Mouse (Mus musculus) limb, embryonic 10.5 days (tissue): ENCODE data around the gene Arfip1. TPM values are rescaled to one million over a fixed set of nuclear protein-coding genes. Genes with fewer than 3 reads are reported as not detected.

Source experiments
- DNase-seq: peaks from one replicate; pipeline ENCODE4 v3.0.0-alpha.2; 2017; ENCODE audit warnings: low spot score
- H3K27ac ChIP-seq: fragments of 300-500 bp; sonication (generic); 2 replicates; pipeline ENCODE4 v1.5.1; 2016; ENCODE audit warnings: mild to moderate bottlenecking
- H3K27me3 ChIP-seq: fragments of 300-500 bp; sonication (generic); 2 replicates; pipeline ENCODE4 v1.6.1; 2016; ENCODE audit warnings: low read depth, mild to moderate bottlenecking; ENCODE audit not compliant: poor library complexity, severe bottlenecking
- H3K36me3 ChIP-seq: fragments of 300-500 bp; sonication (generic); 2 replicates; pipeline ENCODE4 v1.6.1; 2016; ENCODE audit warnings: mild to moderate bottlenecking, moderate library complexity
- H3K4me1 ChIP-seq: fragments of 300-500 bp; sonication (generic); 2 replicates; pipeline ENCODE4 v1.6.1; 2016
- H3K4me3 ChIP-seq: fragments of 300-500 bp; sonication (generic); 2 replicates; pipeline ENCODE4 v1.5.1; 2016; ENCODE audit warnings: mild to moderate bottlenecking, moderate library complexity
- H3K9me3 ChIP-seq: fragments of 300-500 bp; sonication (generic); replicated peaks from 2 replicates; pipeline ENCODE4 v1.6.1; 2016; ENCODE audit warnings: mild to moderate bottlenecking
- WGBS: fragments of 180-500 bp; shearing (Covaris S2); methylation state at CpG from one replicate; pipeline ENCODE4 v1.1.7; 2016; 5-methylcytosine and 5-hydroxymethylcytosine counted together
- polyA plus RNA-seq: library from polyadenylated mRNA; unstranded; fragments of >200 nt; fragmentation: Nextera tagmentation; extraction: Ambion mirVana; gene quantifications from 2 replicates; pipeline ENCODE4 v1.2.1, GENCODE M21; 2016

Gene Arfip1
- polyA plus RNA-seq, 1 experiment from 2014 or later, result 30.3 TPM

GRCm38 (mm10) chr3:84504291-84504690 is 78.1 kb downstream of the Arfip1 start:
- WGBS, result 94% methylated on average over 8 of the region's 8 CpGs
- H3K9me3 ChIP-seq, result no peaks in the 10 kb centered on the region
- H3K36me3 ChIP-seq, result peaks cover 9% of the 10 kb centered on the region; the same call in 1 of the 2 replicates
- peaks cover 19% of the 10 kb centered on the region for H3K4me1 ChIP-seq
- no peak for DNase-seq
- no peaks in the 10 kb centered on the region for H3K27me3 ChIP-seq
- no peak overlapping the region for H3K27ac ChIP-seq
- H3K4me3 ChIP-seq, result no peak overlapping the region

DNA sequence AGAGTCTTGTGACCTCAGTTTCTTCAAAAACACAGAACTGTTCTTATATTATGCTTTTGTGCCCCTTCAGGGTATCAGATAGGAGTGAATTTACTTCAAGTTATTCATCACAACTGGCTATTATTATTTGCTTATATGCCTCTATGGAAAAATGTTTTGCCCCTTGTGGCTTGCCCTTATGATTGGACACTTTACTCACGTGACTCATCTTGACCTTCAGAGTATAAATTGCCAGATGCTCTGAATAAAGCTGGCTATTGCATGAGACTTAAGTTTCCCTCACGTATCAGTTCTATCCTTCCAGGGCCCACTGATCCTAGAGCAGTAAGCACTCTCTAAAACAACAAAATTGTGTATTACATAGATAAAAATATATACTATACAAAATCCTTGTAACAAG is 80.3 kb downstream of the Arfip1 start:
- WGBS, result 82% methylated on average over 2 of the region's 2 CpGs
- DNase-seq, result no peak
- Histone ChIP-seq H3K27me3 (no peaks in the 10 kb centered on the region), H3K36me3 (peaks cover 9% of the 10 kb centered on the region; the same call in 1 of the 2 replicates), H3K4me1 (peaks cover 21% of the 10 kb centered on the region), H3K4me3 (no peak overlapping the region), H3K9me3 (no peaks in the 10 kb centered on the region), H3K27ac (no peak overlapping the region)

GRCm38 (mm10) chr3:84500491-84500890 is 81.9 kb downstream of the Arfip1 start:
- peak overlapping the region; percentile 46; the same call in 1 of the 2 replicates for H3K27ac ChIP-seq
- peaks cover 11% of the 10 kb centered on the region; the same call in 1 of the 2 replicates for H3K36me3 ChIP-seq
- H3K27me3 ChIP-seq, result no peaks in the 10 kb centered on the region
- no peak for DNase-seq
- H3K4me3 ChIP-seq, result no peak overlapping the region
- no peaks in the 10 kb centered on the region for H3K9me3 ChIP-seq
- WGBS, result 86% methylated on average over 10 of the region's 10 CpGs
- peaks cover 21% of the 10 kb centered on the region for H3K4me1 ChIP-seq

- WGBS, result 63% methylated on average over 11 of the region's 11 CpGs
- no peak for DNase-seq
These were observed 84.7 kb downstream of the Arfip1 start for GRCm38 (mm10) chr3:84497718-84498117.

GRCm38 (mm10) chr3:84492657-84493056 is 89.8 kb downstream of the Arfip1 start:
- 96% methylated on average over 8 of the region's 8 CpGs for WGBS
- Histone ChIP-seq H3K4me3 (no peak overlapping the region), H3K27ac (no peak overlapping the region), H3K4me1 (peaks cover under 1% of the 10 kb centered on the region; the same call in 1 of the 2 replicates), H3K36me3 (peaks cover 10% of the 10 kb centered on the region; the same call in 1 of the 2 replicates), H3K27me3 (no peaks in the 10 kb centered on the region), H3K9me3 (no peaks in the 10 kb centered on the region)
- no peak for DNase-seq

More at GRCm38 (mm10) chr3:84497718-84498117, 84.7 kb downstream of the Arfip1 start:
- no peak overlapping the region for H3K4me3 ChIP-seq
- peaks cover 7% of the 10 kb centered on the region; the same call in 1 of the 2 replicates for H3K36me3 ChIP-seq
- H3K27ac ChIP-seq, result no peak overlapping the region
- H3K27me3 ChIP-seq, result no peaks in the 10 kb centered on the region
- H3K4me1 ChIP-seq, result peaks cover 21% of the 10 kb centered on the region
- H3K9me3 ChIP-seq, result no peaks in the 10 kb centered on the region

DNA sequence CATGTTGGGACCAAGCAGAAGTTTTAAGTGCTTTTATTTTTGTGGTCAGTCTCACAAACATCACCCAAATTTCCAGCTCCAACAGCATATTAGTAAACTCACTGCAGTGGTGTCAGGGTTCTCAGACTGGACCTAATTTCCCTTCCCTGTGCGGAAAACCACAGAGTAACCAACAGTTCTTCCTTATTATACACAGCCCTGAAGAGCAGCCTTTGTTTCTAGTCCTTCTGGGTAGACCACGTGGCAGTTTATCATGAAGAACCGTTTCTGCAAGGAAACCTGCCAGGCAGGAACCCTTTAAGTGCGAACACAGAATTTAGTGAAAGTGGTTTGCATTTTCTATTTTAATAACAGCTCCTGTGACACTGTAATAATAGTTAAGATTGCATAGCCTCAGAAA is 90.3 kb downstream of the Arfip1 start:
- DNase-seq, result no peak
- no peak overlapping the region for H3K27ac ChIP-seq
- H3K27me3 ChIP-seq, result no peaks in the 10 kb centered on the region
- H3K4me1 ChIP-seq, result no peaks in the 10 kb centered on the region; the same call in 1 of the 2 replicates
- peaks cover 10% of the 10 kb centered on the region; the same call in 1 of the 2 replicates for H3K36me3 ChIP-seq
- whole genome bisulfite sequencing, result 89% methylated on average over 4 of the region's 4 CpGs
- H3K4me3 ChIP-seq, result no peak overlapping the region
- H3K9me3 ChIP-seq, result no peaks in the 10 kb centered on the region

GRCm38 (mm10) chr3:84488716-84489115 is 93.7 kb downstream of the Arfip1 start:
- Histone ChIP-seq H3K4me3 (no peak overlapping the region), H3K4me1 (no peaks in the 10 kb centered on the region; the same call in 1 of the 2 replicates), H3K9me3 (no peaks in the 10 kb centered on the region), H3K27ac (no peak overlapping the region), H3K36me3 (peaks cover 7% of the 10 kb centered on the region; the same call in 1 of the 2 replicates), H3K27me3 (no peaks in the 10 kb centered on the region)
- DNase-seq, result no peak
- WGBS, result 88% methylated on average over 6 of the region's 6 CpGs

DNA sequence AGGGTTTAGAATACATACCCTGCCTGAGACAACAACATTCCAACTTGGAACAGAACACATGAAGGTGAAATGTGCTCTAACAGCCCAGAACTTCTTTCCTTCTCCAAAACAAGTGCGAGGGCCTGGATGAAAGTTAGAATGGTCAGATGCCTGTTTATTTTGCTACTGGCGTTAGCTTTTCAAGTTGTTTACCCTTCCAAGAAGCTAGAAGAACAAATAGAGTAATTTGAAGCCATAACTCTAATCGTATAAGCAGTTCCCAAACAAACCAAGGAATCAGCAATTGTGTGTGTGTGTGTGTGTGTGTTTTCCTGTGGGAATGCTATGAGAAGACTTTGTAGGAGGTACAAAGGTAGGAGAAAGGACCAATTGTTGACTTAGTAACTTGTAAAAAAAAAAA is 97.5 kb downstream of the Arfip1 start:
- Histone ChIP-seq H3K4me3 (no peak overlapping the region), H3K27ac (no peak overlapping the region), H3K9me3 (no peaks in the 10 kb centered on the region), H3K27me3 (peaks cover 38% of the 10 kb centered on the region), H3K36me3 (no peaks in the 10 kb centered on the region), H3K4me1 (peaks cover 10% of the 10 kb centered on the region)
- 56% methylated on average over 3 of the region's 3 CpGs for WGBS
- DNase-seq, result no peak

DNA sequence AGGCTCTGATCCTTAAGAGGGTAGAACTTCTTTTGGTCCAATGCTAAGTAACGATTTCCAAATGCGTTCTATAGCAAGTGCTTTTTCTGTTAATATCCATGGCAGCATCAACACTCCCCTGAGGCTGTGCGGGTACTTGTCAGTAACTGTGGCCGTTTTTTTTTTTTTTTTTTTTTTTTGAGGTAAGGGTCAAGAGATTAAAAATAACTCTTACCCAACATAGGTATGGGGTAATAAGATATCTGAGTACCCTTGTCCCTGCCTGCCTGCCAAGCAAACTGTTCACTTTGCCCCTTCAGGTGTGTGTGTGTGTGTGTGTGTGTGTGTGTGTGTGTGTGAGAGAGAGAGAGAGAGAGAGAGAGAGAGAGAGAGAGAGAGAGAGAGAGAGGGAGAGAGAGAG is 98.1 kb downstream of the Arfip1 start:
- H3K4me1 ChIP-seq, result peaks cover 16% of the 10 kb centered on the region

GRCm38 (mm10) chr3:84482121-84482520 is 100.3 kb downstream of the Arfip1 start:
- WGBS, result 72% methylated on average over 6 of the region's 6 CpGs
- Histone ChIP-seq H3K27ac (no peak overlapping the region), H3K9me3 (no peaks in the 10 kb centered on the region), H3K4me1 (peaks cover 20% of the 10 kb centered on the region), H3K4me3 (no peak overlapping the region), H3K36me3 (no peaks in the 10 kb centered on the region), H3K27me3 (peaks cover 66% of the 10 kb centered on the region)
- DNase-seq, result no peak

More for the DNA sequence above, 98.1 kb downstream of the Arfip1 start:
- Histone ChIP-seq H3K9me3 (no peaks in the 10 kb centered on the region), H3K36me3 (no peaks in the 10 kb centered on the region), H3K27me3 (peaks cover 44% of the 10 kb centered on the region), H3K4me3 (no peak overlapping the region), H3K27ac (no peak overlapping the region)
- DNase-seq, result no peak
- WGBS, result 74% methylated on average over 4 of the region's 4 CpGs

DNA sequence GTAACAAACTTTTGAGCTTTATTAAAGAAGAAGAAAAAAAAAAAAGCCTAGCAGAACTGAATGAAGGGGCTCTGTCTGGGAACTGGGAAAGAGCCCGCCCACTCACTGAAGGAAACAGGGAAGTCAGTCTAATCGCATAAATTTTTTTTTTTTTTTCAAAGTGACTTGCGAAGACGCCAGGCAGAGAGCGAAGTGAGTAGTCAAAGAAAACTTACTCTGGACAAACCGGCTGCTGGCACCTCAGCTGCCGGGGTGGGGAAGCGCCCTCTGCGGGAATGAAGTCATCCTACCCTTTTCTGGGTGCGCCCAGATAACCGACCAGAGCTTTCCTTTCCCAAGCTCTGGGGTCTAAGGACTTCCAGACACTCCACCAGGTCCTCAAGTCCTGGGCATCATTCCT is 101.3 kb downstream of the Arfip1 start:
- WGBS, result 4% methylated on average over 11 of the region's 11 CpGs
- no peaks in the 10 kb centered on the region for H3K9me3 ChIP-seq
- no peaks in the 10 kb centered on the region for H3K36me3 ChIP-seq
- DNase-seq, result peak; percentile 56
- H3K4me3 ChIP-seq, result peak overlapping the region; percentile 70; the same call in 1 of the 2 replicates
- no peak overlapping the region for H3K27ac ChIP-seq
- peaks cover 20% of the 10 kb centered on the region for H3K4me1 ChIP-seq
- H3K27me3 ChIP-seq, result peaks cover 76% of the 10 kb centered on the region

DNA sequence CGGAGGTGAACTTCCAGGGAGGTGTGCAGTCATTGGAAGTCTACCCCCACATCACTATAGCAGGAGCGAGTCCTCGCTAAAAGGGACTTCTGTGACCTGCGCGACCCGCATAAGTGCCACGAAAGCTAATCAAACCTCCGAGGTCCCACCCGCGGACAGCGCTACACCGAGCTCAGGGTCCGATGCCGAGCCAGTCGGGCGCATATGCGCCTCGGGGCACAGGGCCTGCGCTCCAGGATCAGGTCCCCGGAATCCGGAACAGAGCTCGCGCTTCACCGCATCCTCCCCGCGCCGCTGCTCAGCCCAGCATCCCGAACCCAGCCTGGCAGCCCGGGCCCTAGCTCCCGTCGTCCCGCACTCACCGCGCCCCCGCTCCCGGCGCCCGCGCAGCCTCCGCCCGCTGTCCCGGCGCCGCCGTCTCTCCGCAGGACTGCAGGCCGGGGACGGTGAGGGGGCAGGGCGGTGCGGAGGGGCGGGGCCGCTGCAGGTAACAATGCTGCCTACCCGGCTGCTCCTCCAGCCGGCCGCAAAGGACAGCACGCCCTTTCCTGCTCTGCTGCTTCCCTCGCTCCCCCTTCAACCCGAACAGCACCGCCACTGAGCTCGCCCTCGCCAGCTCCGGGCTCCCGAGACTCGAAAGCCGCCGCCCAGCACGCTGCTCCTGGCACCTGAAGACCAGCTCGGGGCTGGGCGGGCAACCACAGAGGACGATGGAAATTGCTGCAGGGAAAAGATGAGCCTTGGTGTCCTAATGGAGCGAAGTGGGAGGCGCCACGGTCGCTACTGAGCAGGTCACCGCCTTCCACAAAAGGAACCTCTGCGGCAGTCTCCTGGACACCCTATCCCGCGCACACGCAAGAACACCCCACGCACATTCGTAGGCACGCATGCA is 102.2 kb downstream of the Arfip1 start, which contains the start of gene Fhdc1:
Gene Fhdc1, minus strand, starts transcription at position 424 of the 892 bp plus-strand sequence.
- H3K27me3 ChIP-seq, result peaks cover 84% of the 10 kb centered on the region
- DNase-seq, result peak; percentile 74

More for the DNA sequence above, 102.2 kb downstream of the Arfip1 start, which contains the start of gene Fhdc1:
- H3K9me3 ChIP-seq, result no peaks in the 10 kb centered on the region
- peak within 1 kb of the TSS; percentile 70 for H3K4me3 ChIP-seq
- H3K4me1 ChIP-seq, result peaks cover 20% of the 10 kb centered on the region
- under 1% methylated on average over 81 of the region's 82 CpGs for whole genome bisulfite sequencing
- no peaks in the 10 kb centered on the region for H3K36me3 ChIP-seq
- peak within 1 kb of the TSS; percentile 67 for H3K27ac ChIP-seq
